Mouse (Mus musculus): ENCODE results near the gene Gm20388.

GRCm38 (mm10) chr8:121591178-121592066, 1680.8 kb downstream of the Gm20388 start:
- TF ChIP-seq TAL1 (IDR thresholded peaks at IDR 0.05; ENCODE audit: low read length) (no peak), GATA1 (IDR thresholded peaks at IDR 0.05; ENCODE audit: low read length) (no peak)

Data from erythroblast, embryonic 14.5 days (primary cell).